ENCODE assay signal across 15 mouse cellular contexts in the genomic region with DNA sequence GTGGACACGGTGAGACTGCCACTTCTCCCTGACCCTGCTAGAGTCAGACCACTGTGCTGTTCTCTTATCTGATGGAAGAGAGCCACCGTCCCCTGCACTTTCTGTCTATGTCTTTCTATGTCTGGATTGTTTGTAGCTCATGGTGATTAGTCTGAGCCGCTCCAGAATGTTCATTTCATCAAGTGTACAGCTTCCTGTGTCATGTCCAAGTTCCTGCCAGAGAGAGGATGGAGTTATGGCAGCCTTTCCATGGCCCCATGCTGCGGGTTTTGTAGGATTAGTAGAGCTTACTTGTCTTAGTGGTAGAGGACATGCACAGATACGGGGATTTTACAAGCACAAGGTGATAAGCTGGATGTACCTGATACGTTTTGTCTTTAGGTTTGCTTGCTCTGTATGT. TPM values are rescaled to one million over a fixed set of nuclear protein-coding genes. Genes with fewer than 3 reads are reported as not detected.
DNase-seq lines count a peak whose midpoint lies in the region; ATAC-seq and TF ChIP-seq lines count a peak whose summit lies in the region.
"Had no signal": no experiment of that assay in that cellular context is flagged by ENCODE, and none has a peak within 500 bp of the region (broad histone marks: within the 10 kb centered on the region; RNA-seq: fewer than 3 reads in every experiment).

No protein-coding gene starts in this region.

- no peak for TF ChIP-seq CTCF in heart, postnatal 0 days (IDR thresholded peaks at IDR 0.05; ENCODE audit: low read depth)
- no peak for TF ChIP-seq CTCF in heart, adult 2 months (IDR thresholded peaks at IDR 0.05)
- no peak for TF ChIP-seq CTCF in cortical plate, adult 2 months (IDR thresholded peaks at IDR 0.05; ENCODE audit: extremely low read depth, insufficient read depth, low read length)

- TF ChIP-seq POLR2A in heart, adult 2 months (IDR thresholded peaks at IDR 0.05; ENCODE audit: insufficient read depth, low read depth, low read length): no peak
- no peak for TF ChIP-seq POLR2A in cortical plate, adult 2 months (IDR thresholded peaks at IDR 0.05; ENCODE audit: extremely low read depth, insufficient read depth, low read length)

- no peak overlapping the region for H3K9ac ChIP-seq in heart, postnatal 0 days (replicated peaks; ENCODE audit: low read depth, low read length)
- no peak overlapping the region for H3K9ac ChIP-seq in heart, adult 2 months (ENCODE audit: low read depth, low read length)
- no peak overlapping the region for H3K9ac ChIP-seq in midbrain, embryonic 11.5 days (ENCODE audit: low read length)
- H3K9ac ChIP-seq: forebrain, embryonic 12.5 days; liver, embryonic 12.5 days had no signal

- peak overlapping the region; percentile 3; the same call in 1 of the 2 replicates for H3K27ac ChIP-seq in heart, postnatal 0 days (ENCODE audit: low read depth)
- H3K27ac ChIP-seq in heart, adult 2 months: no peak overlapping the region
- H3K27ac ChIP-seq in midbrain, embryonic 11.5 days (ENCODE audit: low read depth, low read length): no peak overlapping the region
- no peak overlapping the region for H3K27ac ChIP-seq in midbrain, embryonic 10.5 days (replicated peaks)
- H3K27ac ChIP-seq in cortical plate, adult 2 months (ENCODE audit: insufficient read depth, low read length): peak overlapping the region; percentile 25; the same call in 1 of the 2 replicates
- H3K27ac ChIP-seq: embryonic facial prominence, embryonic 10.5 days; forebrain, embryonic 12.5 days; liver, embryonic 12.5 days had no signal

- 63% methylated on average over 6 of the region's 6 CpGs for WGBS in heart, postnatal 0 days
- WGBS in heart, adult 2 months: 70% methylated on average over 6 of the region's 6 CpGs
- WGBS in midbrain, embryonic 11.5 days: 88% methylated on average over 6 of the region's 6 CpGs
- 84% methylated on average over 6 of the region's 6 CpGs for WGBS in midbrain, embryonic 10.5 days

- H3K4me3 ChIP-seq in heart, postnatal 0 days (ENCODE audit: low read depth, low read length): no peak overlapping the region
- H3K4me3 ChIP-seq in heart, adult 2 months: no peak overlapping the region
- H3K4me3 ChIP-seq in midbrain, embryonic 11.5 days (ENCODE audit: low read depth, low read length): no peak overlapping the region
- no peak overlapping the region for H3K4me3 ChIP-seq in midbrain, embryonic 10.5 days
- H3K4me3 ChIP-seq in cortical plate, adult 2 months (ENCODE audit: insufficient read depth, low read length): no peak overlapping the region
- H3K4me3 ChIP-seq: embryonic facial prominence, embryonic 10.5 days; forebrain, embryonic 12.5 days; liver, embryonic 12.5 days had no signal

- no peaks in the 10 kb centered on the region for H3K4me1 ChIP-seq in heart, postnatal 0 days (ENCODE audit: control insufficient read depth, insufficient read depth)
- peaks cover 4% of the 10 kb centered on the region; the same call in 1 of the 2 replicates for H3K4me1 ChIP-seq in heart, adult 2 months (ENCODE audit: control insufficient read depth, insufficient read depth, low read length)
- H3K4me1 ChIP-seq in midbrain, embryonic 11.5 days (ENCODE audit: control insufficient read depth, insufficient read depth, low read length): no peaks in the 10 kb centered on the region
- H3K4me1 ChIP-seq in midbrain, embryonic 10.5 days: no peaks in the 10 kb centered on the region
- H3K4me1 ChIP-seq in cortical plate, adult 2 months (ENCODE audit: control insufficient read depth, insufficient read depth, low read length): 0 out of 2 replicates have a peak, but pooled peaks cover 2% of the 10 kb centered on the region
- H3K4me1 ChIP-seq: forebrain, embryonic 12.5 days; liver, embryonic 12.5 days had no signal

- H3K4me2 ChIP-seq in heart, postnatal 0 days (ENCODE audit: low read depth, low read length): no peak overlapping the region
- H3K4me2 ChIP-seq in midbrain, embryonic 11.5 days: no peak overlapping the region
- H3K4me2 ChIP-seq: forebrain, embryonic 12.5 days; liver, embryonic 12.5 days had no signal

- H3K9me3 ChIP-seq in heart, postnatal 0 days (replicated peaks; ENCODE audit: control insufficient read depth, low read length): no peaks in the 10 kb centered on the region
- H3K9me3 ChIP-seq in midbrain, embryonic 11.5 days (ENCODE audit: control insufficient read depth, low read length): no peaks in the 10 kb centered on the region
- peaks cover 6% of the 10 kb centered on the region; the same call in 1 of the 2 replicates for H3K9me3 ChIP-seq in midbrain, embryonic 10.5 days (replicated peaks)
- H3K9me3 ChIP-seq: embryonic facial prominence, embryonic 10.5 days; liver, embryonic 12.5 days had no signal

- H3K27me3 ChIP-seq in heart, postnatal 0 days (ENCODE audit: control insufficient read depth, insufficient read depth, low read length): no peaks in the 10 kb centered on the region
- no peaks in the 10 kb centered on the region for H3K27me3 ChIP-seq in heart, adult 2 months (ENCODE audit: control insufficient read depth, insufficient read depth, low read length)
- H3K27me3 ChIP-seq in midbrain, embryonic 11.5 days (ENCODE audit: control insufficient read depth, insufficient read depth, low read length): no peaks in the 10 kb centered on the region
- no peaks in the 10 kb centered on the region for H3K27me3 ChIP-seq in midbrain, embryonic 10.5 days (ENCODE audit: low read depth, poor library complexity, severe bottlenecking)
- H3K27me3 ChIP-seq: CH12.LX; forebrain, embryonic 12.5 days; liver, embryonic 12.5 days had no signal

- ATAC-seq in heart, postnatal 0 days (ENCODE audit: insufficient read depth, low read depth): no peak
- ATAC-seq in midbrain, embryonic 11.5 days (ENCODE audit: low FRiP score): no peak
- ATAC-seq: liver, embryonic 12.5 days had no signal

- no peak for DNase-seq in heart, postnatal 0 days (ENCODE audit: low spot score)
- DNase-seq in heart, adult 2 months: no peak
- DNase-seq in kidney, postnatal 14 days: peak; percentile 30
- DNase-seq in kidney, adult 9 months: no peak
- peak; percentile 53 for DNase-seq in midbrain, embryonic 11.5 days (ENCODE audit: low spot score, missing footprints)
- no peak for DNase-seq in midbrain, embryonic 10.5 days (ENCODE audit: low spot score)
- no peak for DNase-seq in frontal cortex, postnatal 36 days (ENCODE audit: low spot score in 2 of 2)
- DNase-seq: adrenal gland, postnatal 14 days; cerebellum, adult 11 months; gastrocnemius, postnatal 14 days had no signal

- intact Hi-C loops in heart, adult 2 months (cut with DNase I): no loop called here

- no peaks in the 10 kb centered on the region for H3K79me2 ChIP-seq in heart, adult 2 months (replicated peaks; ENCODE audit: control insufficient read depth, insufficient read depth, low read length)

- peaks cover 63% of the 10 kb centered on the region for H3K36me3 ChIP-seq in heart, postnatal 0 days (replicated peaks; ENCODE audit: control insufficient read depth, insufficient read depth, low read length)
- no peaks in the 10 kb centered on the region; the same call in 1 of the 2 replicates for H3K36me3 ChIP-seq in heart, adult 2 months (ENCODE audit: control insufficient read depth, insufficient read depth, low read length)
- peaks cover 12% of the 10 kb centered on the region for H3K36me3 ChIP-seq in midbrain, embryonic 11.5 days (ENCODE audit: control insufficient read depth, insufficient read depth, low read length)
- H3K36me3 ChIP-seq in midbrain, embryonic 10.5 days: peaks cover 85% of the 10 kb centered on the region

- no peak for TF ChIP-seq EP300 in heart, postnatal 0 days (IDR thresholded peaks at IDR 0.05; ENCODE audit: low read depth)
- TF ChIP-seq EP300 in heart, adult 2 months (IDR thresholded peaks at IDR 0.05; ENCODE audit: insufficient read depth, low read depth, low read length): no peak

RNA-seq across cellular contexts. Expression of a gene that starts 16.9 kb away (rescaled TPM):
- 4.2 and 9.0 TPM in 2 replicates for total RNA-seq in heart, postnatal 0 days (2014; rRNA removed; ENCODE audit: low replicate concordance)
- 3.9 and 4.1 TPM in 2 replicates for polyA plus RNA-seq in heart, postnatal 0 days (2015; fragmentation: Nextera tagmentation; extraction: Ambion mirVana)
- total RNA-seq in heart, adult 2 months (2021): 10 to 100 TPM; 18.9 to 21.8 TPM
- polyA plus RNA-seq in heart, adult 2 months (2012; rRNA removed): 9.4 and 16.8 TPM in 2 replicates
- polyA plus RNA-seq in midbrain, embryonic 11.5 days (2014; fragmentation: Nextera tagmentation; extraction: Ambion mirVana): 2.7 and 2.9 TPM in 2 replicates
- polyA plus RNA-seq in midbrain, embryonic 10.5 days (2016; fragmentation: Nextera tagmentation; extraction: Ambion mirVana): 1.5 and 1.7 TPM in 2 replicates
- 3.1 and 4.6 TPM in 2 replicates for polyA plus RNA-seq in cortical plate, adult 2 months (2012; rRNA removed)

RNA-seq across cellular contexts. Expression of a gene that starts 50.6 kb away (rescaled TPM):
- 5.9 and 10.9 TPM in 2 replicates for total RNA-seq in heart, postnatal 0 days (2014; rRNA removed; ENCODE audit: low replicate concordance)
- 5.8 and 6.6 TPM in 2 replicates for polyA plus RNA-seq in heart, postnatal 0 days (2015; fragmentation: Nextera tagmentation; extraction: Ambion mirVana)
- total RNA-seq in heart, adult 2 months (2021): 1 to 10 TPM; 8.8 to 9.9 TPM
- polyA plus RNA-seq in heart, adult 2 months (2012; rRNA removed): 9.2 and 14.1 TPM in 2 replicates
- polyA plus RNA-seq in midbrain, embryonic 11.5 days (2014; fragmentation: Nextera tagmentation; extraction: Ambion mirVana): 22.7 and 24.0 TPM in 2 replicates
- polyA plus RNA-seq in midbrain, embryonic 10.5 days (2016; fragmentation: Nextera tagmentation; extraction: Ambion mirVana): 17.8 and 18.0 TPM in 2 replicates
- polyA plus RNA-seq in cortical plate, adult 2 months (2012; rRNA removed): 82.2 and 86.6 TPM in 2 replicates

Comparison
In these comparisons a context has a peak if more than half of its experiments do, and no peak if none do; other contexts are left out.
1. DNase-seq: peak in kidney, postnatal 14 days (single experiment) and midbrain, embryonic 11.5 days (single experiment); none in heart, postnatal 0 days (single experiment), heart, adult 2 months (0 of 2), kidney, adult 9 months (single experiment), midbrain, embryonic 10.5 days (single experiment) and frontal cortex, postnatal 36 days (0 of 2).
2. H3K27ac ChIP-seq: peak in heart, postnatal 0 days (single experiment) and cortical plate, adult 2 months (single experiment); none in heart, adult 2 months (single experiment), midbrain, embryonic 11.5 days (single experiment) and midbrain, embryonic 10.5 days (single experiment).